Mouse (Mus musculus) E14TG2a.4 (cell line): ENCODE measurements at regions not wholly inside any gene's neighbourhood (a gene's known extent, or its start where the extent isn't known, plus 50 kb on each side); places are given as distances from the start of the nearest gene placed in this dataset.

ENCODE experiments used
- CTCF ChIP-seq: conservative IDR thresholded peaks from 2 replicates; pipeline ENCODE4 v1.5.1; 2014; ENCODE audit warnings: low read length
- POU5F1 ChIP-seq: IDR thresholded peaks from 2 replicates; pipeline ENCODE4 v1.6.1; 2014; ENCODE audit warnings: low read length, borderline replicate concordance

GRCm38 (mm10) chr15:67025746-67026145 lies 525.0 kb upstream of the Lrrc6 start:
- no peak for TF ChIP-seq CTCF
- TF ChIP-seq POU5F1 = no peak
